Mouse (Mus musculus) heart, adult 9 months (tissue): Measurements from ENCODE around the gene Cadm4.
"Not testable (repeated sequence)": the region's sequence is repeated elsewhere in the genome, so short reads cannot be mapped to it uniquely, and the experiment has no call there.

Experiments
- DNase-seq, 2 experiments: peaks; one replicate each; pipeline ENCODE4 v3.0.0; 2022; ENCODE audit warnings: low spot score in 2 of 2

The Cadm4 gene

GRCm38 (mm10) chr7:24500929-24501328, 19.1 kb downstream of the Cadm4 start:
- no peak for DNase-seq

- DNase-seq = no peak
Observed at GRCm38 (mm10) chr7:24501492-24501891, 19.7 kb downstream of the Cadm4 start.

DNA sequence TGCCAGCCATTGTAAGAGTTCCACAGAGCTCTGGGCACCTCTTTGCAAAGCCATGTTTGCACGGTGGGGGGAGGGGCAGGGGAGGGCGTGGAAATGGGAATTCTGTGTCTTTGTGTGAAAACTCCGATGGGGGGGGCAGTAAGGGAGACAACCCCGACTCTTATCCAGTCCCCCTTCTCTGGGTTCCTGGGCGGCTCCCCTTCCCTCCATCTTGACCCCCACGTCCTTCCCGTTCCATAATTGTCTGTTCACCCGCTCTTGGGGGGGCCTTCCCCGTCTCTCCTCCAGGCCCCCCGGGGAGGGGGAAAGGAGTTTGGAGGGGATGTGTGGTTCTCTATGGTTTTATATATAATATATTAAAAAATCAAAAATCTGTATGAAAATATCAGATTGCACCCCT, 22.2 kb downstream of the Cadm4 start:
- no peak for DNase-seq

GRCm38 (mm10) chr7:24504868-24505267, 23.0 kb downstream of the Cadm4 start:
- no peak for DNase-seq

DNA sequence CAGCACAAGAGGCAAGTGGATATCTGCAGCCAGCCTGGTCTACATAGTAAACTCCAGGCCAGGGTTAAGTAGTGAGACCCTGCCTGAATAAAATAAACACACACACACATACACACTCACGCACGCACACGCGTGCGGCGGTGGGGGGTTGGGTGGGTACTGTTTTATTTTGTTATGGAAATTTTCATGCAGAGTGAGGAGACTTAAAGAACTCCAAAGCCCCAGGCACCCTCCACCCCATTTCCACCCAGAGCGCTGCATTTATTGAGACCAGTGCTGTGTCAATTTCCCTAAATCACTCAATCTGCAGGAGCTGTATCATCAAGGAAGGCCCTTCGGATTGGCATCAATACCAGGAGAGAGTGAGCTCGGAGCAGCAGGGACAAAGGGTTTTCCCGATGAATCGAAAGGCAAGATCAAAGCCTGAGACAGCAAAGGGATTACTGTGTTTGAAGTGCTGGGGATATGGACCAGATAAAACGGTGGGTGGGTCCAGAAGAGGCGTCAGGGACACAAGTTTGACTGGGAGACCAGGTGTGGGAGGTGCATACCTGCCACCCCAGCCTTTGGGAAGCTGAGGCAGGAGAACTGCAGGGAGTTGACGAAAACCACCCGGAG, 23.7 kb downstream of the Cadm4 start:
- no peak for DNase-seq

DNA sequence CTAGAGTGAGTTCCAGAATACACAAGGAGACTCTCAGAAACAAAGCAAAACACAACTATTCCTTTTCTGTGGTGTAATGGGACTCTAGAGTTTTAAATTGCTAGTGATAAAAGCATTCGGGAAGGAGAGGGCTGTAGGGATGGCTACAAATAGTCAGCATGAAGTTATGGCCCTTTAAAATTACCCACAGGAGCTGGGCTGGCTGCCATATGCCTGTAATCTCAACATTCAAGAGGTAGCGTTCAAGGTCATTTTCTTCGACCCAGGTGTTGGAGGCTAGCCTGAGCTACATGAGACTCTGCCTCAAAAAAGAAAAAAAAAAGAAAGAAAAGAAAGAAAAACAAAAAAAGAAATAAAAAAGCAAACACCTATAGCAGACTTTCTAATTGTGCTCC, 24.2 kb downstream of the Cadm4 start:
- peak; percentile 19 to 35 for DNase-seq

- DNase-seq = peak; percentile 51 to 64
Observed at GRCm38 (mm10) chr7:24506476-24506837, 24.6 kb downstream of the Cadm4 start.

- peak; percentile 85 for DNase-seq
Observed at GRCm38 (mm10) chr7:24506838-24507725, 25.3 kb downstream of the Cadm4 start, which contains the start of gene Zfp428. Gene Zfp428 (plus strand): TSS chr7:24507006.

- DNase-seq = no peak
Observed at GRCm38 (mm10) chr7:24507726-24508114, 25.9 kb downstream of the Cadm4 start.

DNA sequence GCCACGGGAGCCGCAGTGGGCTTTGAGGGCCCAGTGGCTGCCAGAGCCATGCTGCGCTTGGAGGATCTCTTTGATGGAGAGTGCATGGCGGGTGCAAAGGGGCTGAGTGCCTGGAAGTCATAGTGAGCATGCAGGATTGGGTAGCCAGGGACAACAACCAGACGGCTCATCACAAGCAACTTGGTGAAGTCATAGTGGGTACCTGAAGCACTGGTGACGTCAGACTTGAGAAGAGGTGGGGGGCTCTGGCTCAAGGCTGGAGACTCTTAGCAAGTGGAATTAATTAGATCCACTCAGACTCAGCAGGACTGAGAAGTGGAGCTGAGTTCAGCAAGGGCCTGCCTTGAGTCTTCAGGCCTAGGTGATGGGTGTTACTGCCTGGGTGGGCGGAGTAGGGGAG, 30.5 kb downstream of the Cadm4 start, which contains the start of gene AC161166.1:
TSS of gene AC161166.1 (minus strand) at position 101 of the 400 bp plus-strand sequence.
- DNase-seq = no peak

- DNase-seq = not testable (repeated sequence)
Observed at GRCm38 (mm10) chr7:24516319-24516718, 34.5 kb downstream of the Cadm4 start.

DNA sequence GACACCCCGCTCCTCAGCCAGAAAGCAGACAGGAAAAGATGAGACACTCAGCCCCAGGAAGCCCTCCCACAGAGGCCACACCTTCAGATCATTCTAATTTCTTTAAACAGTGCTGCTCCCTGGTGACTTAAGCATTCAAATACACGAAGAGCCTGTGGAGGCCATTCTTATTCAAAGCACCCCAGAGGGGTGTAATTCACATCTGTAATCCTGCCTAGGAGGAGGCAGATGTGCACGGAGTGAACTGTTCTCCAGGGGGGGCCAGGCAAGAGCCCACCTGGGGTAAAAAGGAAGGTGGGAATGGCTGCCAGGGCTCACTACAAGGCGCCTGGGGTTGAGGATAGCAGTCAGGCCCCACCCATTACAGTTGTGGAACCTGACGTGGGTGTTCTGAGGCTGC, 35.3 kb downstream of the Cadm4 start:
- no peak for DNase-seq

DNA sequence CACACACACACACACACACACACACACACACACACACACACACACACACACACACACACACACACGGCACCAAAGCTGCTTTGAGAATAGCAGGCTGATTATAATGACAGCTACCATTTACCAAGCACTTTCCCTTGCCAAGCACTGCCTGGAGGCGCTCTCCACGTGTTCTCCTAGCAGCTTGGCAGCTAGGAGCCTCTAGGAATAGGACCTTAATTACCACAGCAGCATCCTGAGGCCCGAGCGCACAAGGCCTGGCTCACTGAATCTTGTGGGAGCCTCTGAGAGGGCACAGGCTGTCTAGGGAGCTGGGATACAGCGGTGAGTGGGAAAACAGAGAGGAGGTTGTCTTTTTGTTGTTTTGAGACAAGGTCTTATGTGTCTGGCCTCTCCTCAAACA, 35.8 kb downstream of the Cadm4 start:
- peak in 1 of 2 experiments; percentile 38 for DNase-seq

GRCm38 (mm10) chr7:24519130-24519529, 37.3 kb downstream of the Cadm4 start:
- no peak for DNase-seq

GRCm38 (mm10) chr7:24520054-24520453, 38.2 kb downstream of the Cadm4 start:
- DNase-seq = not testable (repeated sequence)

GRCm38 (mm10) chr7:24522805-24523204, 41.0 kb downstream of the Cadm4 start:
- no peak for DNase-seq

GRCm38 (mm10) chr7:24523723-24524122, 41.9 kb downstream of the Cadm4 start:
- DNase-seq = no peak

- DNase-seq = no peak
Observed at GRCm38 (mm10) chr7:24524978-24525377, 43.2 kb downstream of the Cadm4 start.

DNA sequence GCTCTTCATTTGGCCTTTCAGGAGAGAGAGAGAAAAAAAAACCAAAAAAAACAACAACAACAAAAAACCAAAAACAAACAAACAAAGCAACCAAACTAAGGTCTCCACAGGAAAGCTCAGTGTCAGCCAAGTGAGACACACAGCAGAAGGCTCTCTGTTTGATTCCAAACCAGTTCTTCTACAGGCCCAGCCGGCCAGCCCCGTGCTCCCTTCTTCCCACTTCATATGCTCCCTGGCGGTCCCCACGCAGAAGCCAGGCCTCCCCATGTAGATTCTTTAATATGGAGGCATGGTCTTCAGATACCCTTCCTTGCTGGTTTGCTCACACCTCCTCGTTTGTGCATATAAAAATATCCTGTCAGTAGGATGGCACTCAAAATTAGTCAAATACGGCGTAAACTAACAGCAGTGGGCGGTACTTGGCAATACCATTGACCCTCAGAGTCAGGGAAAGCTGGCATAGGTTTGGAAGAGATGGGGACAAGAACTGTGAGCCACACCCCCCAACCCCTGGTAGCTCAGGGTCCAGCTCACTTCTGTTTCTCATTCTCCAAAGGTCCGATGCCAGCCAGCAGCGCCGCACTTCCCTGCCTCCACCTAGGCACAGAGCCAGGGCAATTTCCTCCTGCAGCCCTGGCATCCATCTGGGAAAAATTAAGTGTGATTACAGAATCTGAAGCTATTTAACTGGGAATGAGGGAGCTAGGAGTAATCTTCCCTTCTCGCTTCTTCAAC, 44.0 kb downstream of the Cadm4 start:
- DNase-seq = no peak

DNA sequence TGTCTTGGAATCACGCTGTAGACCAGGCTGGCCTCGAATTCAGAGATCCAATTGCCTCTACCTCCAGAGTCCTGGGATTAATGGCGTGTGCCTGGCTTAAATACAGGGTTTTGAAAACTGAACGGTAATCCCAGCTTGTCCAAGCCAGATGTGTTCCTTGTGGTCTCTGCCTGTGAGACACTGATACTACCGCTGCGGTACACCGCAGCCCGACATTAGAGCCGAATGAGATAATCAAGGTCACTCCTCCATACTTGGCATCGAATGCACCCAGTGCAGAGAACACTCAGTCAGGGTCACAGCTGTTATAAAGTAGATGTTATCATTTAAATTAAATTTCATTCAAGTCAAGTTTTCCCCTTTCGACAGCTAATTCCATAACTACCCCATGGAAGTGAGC, 47.0 kb downstream of the Cadm4 start:
- no peak for DNase-seq

GRCm38 (mm10) chr7:24529580-24529979, 47.8 kb downstream of the Cadm4 start:
- no peak for DNase-seq
